Mouse (Mus musculus) liver, embryonic 13.5 days (tissue): ENCODE results near the gene Cchcr1. TPM values are rescaled to one million over a fixed set of nuclear protein-coding genes. Genes with fewer than 3 reads are reported as not detected.

ENCODE experiments used
- polyA plus RNA-seq: library from polyadenylated mRNA; unstranded; fragments of >200 nt; fragmentation: Nextera tagmentation; extraction: Ambion mirVana; gene quantifications from 2 replicates; pipeline ENCODE4 v1.2.1, GENCODE M21; 2015

The Cchcr1 gene
- polyA plus RNA-seq, 1 experiment from 2014 or later = 7.5 TPM

Other genes with a start within 250 kb of the Cchcr1 start
- gene H2-Q1, start 196.7 kb upstream of the Cchcr1 start, polyA plus RNA-seq = 1.0 and 1.4 TPM in 2 replicates
- gene H2-Q2, start 174.9 kb upstream of the Cchcr1 start, polyA plus RNA-seq = 0.68 and 0.90 TPM in 2 replicates
- gene H2-Q4, start 137.5 kb upstream of the Cchcr1 start, polyA plus RNA-seq = 1.7 and 2.0 TPM in 2 replicates
- gene H2-Q6, start 92.2 kb upstream of the Cchcr1 start, polyA plus RNA-seq = 9.6 and 11.1 TPM in 2 replicates
- 23.9 and 24.6 TPM in 2 replicates for gene H2-Q7, start 77.9 kb upstream of the Cchcr1 start, polyA plus RNA-seq
- 147 and 152 TPM in 2 replicates for gene H2-Q10, start 47.0 kb upstream of the Cchcr1 start, polyA plus RNA-seq
- gene Pou5f1, start 11.1 kb upstream of the Cchcr1 start, polyA plus RNA-seq = not detected in 2 replicates
- gene Tcf19, start 276 bp upstream of the Cchcr1 start, polyA plus RNA-seq = 44.3 and 50.4 TPM in 2 replicates
- 0.12 and 0.27 TPM in 2 replicates for gene Psors1c2, start 16.1 kb downstream of the Cchcr1 start, polyA plus RNA-seq
- gene Cdsn, start 35.0 kb downstream of the Cchcr1 start, polyA plus RNA-seq = not detected in 2 replicates
- gene 2300002M23Rik, start 50.4 kb downstream of the Cchcr1 start, polyA plus RNA-seq = not detected in 2 replicates
- not detected in 2 replicates for gene Sfta2, start 84.4 kb downstream of the Cchcr1 start, polyA plus RNA-seq
- not detected in 2 replicates for gene Gm9573, start 109.5 kb downstream of the Cchcr1 start, polyA plus RNA-seq
- gene Mucl3, start 126.6 kb downstream of the Cchcr1 start, polyA plus RNA-seq = 0.03 and 0.06 TPM in 2 replicates
- gene Vars2, start 150.5 kb downstream of the Cchcr1 start, polyA plus RNA-seq = 7.7 TPM in 2 replicates
- gene Gtf2h4, start 156.6 kb downstream of the Cchcr1 start, polyA plus RNA-seq = 31.9 and 33.9 TPM in 2 replicates
- 2.9 and 3.7 TPM in 2 replicates for gene Ddr1, start 187.5 kb downstream of the Cchcr1 start, polyA plus RNA-seq